Mouse (Mus musculus) stomach, embryonic 14.5 days (tissue): ENCODE measurements around the gene Dscam. TPM values are rescaled to one million over a fixed set of nuclear protein-coding genes. Genes with fewer than 3 reads are reported as not detected.
A peak's percentile ranks its signal among the peaks of the same experiment; 100 is the strongest.

Experiments
- ATAC-seq: fragments of 200-750 bp; cut with Nextera tagmentation; 2 replicates; pipeline ENCODE4 v1.8.0; 2017; ENCODE audit warnings: low read depth, moderate TSS enrichment; ENCODE audit not compliant: insufficient number of reproducible peaks, insufficient read depth, low FRiP score
- H3K27ac ChIP-seq: fragments of 300-500 bp; sonication (generic); 2 replicates; pipeline ENCODE4 v1.5.1; 2014; ENCODE audit warnings: mild to moderate bottlenecking, low read length, moderate library complexity, mixed read lengths
- H3K27me3 ChIP-seq: fragments of 300-500 bp; sonication (generic); 2 replicates; pipeline ENCODE4 v1.6.1; 2014; ENCODE audit warnings: low read length, control low read depth, mixed read lengths; ENCODE audit not compliant: control insufficient read depth, insufficient read depth
- H3K36me3 ChIP-seq: fragments of 300-500 bp; sonication (generic); 2 replicates; pipeline ENCODE4 v1.6.1; 2014; ENCODE audit warnings: mild to moderate bottlenecking, control low read depth, low read length, moderate library complexity, mixed read lengths; ENCODE audit not compliant: control insufficient read depth, insufficient read depth
- H3K4me1 ChIP-seq: fragments of 300-500 bp; sonication (generic); 2 replicates; pipeline ENCODE4 v1.6.1; 2014; ENCODE audit warnings: low read length, control low read depth, mixed read lengths; ENCODE audit not compliant: control insufficient read depth, insufficient read depth
- H3K4me2 ChIP-seq: fragments of 300-500 bp; sonication (generic); replicated peaks from 2 replicates; pipeline ENCODE4 v1.6.1; 2014; ENCODE audit warnings: low read depth, low read length, control low read depth
- H3K4me3 ChIP-seq: fragments of 300-500 bp; sonication (generic); 2 replicates; pipeline ENCODE4 v1.5.1; 2014; ENCODE audit warnings: low read depth, low read length, control low read depth
- H3K9ac ChIP-seq: fragments of 300-500 bp; sonication (generic); replicated peaks from 2 replicates; pipeline ENCODE4 v1.6.1; 2014; ENCODE audit warnings: low read depth, mild to moderate bottlenecking, control low read depth, low read length, moderate library complexity, mixed read lengths
- H3K9me3 ChIP-seq: fragments of 300-500 bp; sonication (generic); 2 replicates; pipeline ENCODE4 v1.6.1; 2016; ENCODE audit warnings: low read depth, low read length, control low read depth; ENCODE audit not compliant: control insufficient read depth
- WGBS: fragments of 180-500 bp; shearing (Covaris S2); extraction: QIAGEN DNeasy Blood & Tissue Kit; methylation state at CpG from one replicate; pipeline ENCODE4 v1.1.7; 2014; 5-methylcytosine and 5-hydroxymethylcytosine counted together
- polyA plus RNA-seq: library from polyadenylated mRNA; unstranded; fragments of >200 nt; fragmentation: Nextera tagmentation; extraction: Ambion mirVana; gene quantifications from 2 replicates; pipeline ENCODE4 v1.2.1, GENCODE M21; 2014

Gene Dscam
- polyA plus RNA-seq, 1 experiment from 2014 or later, result 0.30 TPM

DNA sequence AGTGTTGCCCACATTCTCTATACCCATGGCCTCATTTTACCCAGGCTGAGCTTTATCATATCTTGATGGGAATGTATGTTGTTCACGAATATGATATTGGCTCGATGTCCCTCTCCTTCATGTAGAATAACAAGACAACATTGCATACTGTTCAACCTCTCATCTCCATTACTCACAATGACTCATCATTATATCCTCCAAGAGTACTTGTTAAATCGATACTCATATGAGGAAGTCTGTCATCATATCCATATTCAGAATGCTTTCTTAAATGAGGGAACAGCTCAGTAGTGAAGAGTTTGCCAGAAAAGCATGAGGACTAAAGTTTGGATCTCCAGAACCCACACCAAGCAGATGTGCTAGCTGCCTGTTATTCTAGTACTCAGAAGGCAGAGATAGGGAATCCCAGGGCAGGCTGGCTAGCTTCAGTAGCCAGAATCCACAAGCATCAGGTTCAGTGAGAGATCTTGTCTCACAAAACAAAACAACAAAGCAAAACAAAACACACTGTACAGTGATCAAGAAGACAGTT lies 327.7 kb downstream of the Dscam start:
- Histone ChIP-seq H3K4me2 (no peak overlapping the region), H3K4me1 (no peaks in the 10 kb centered on the region), H3K27ac (no peak overlapping the region), H3K4me3 (no peak overlapping the region), H3K36me3 (no peaks in the 10 kb centered on the region), H3K9ac (no peak overlapping the region), H3K9me3 (no peaks in the 10 kb centered on the region), H3K27me3 (no peaks in the 10 kb centered on the region)
- no peak for ATAC-seq
- WGBS, result 95% methylated on average over 3 of the region's 3 CpGs

DNA sequence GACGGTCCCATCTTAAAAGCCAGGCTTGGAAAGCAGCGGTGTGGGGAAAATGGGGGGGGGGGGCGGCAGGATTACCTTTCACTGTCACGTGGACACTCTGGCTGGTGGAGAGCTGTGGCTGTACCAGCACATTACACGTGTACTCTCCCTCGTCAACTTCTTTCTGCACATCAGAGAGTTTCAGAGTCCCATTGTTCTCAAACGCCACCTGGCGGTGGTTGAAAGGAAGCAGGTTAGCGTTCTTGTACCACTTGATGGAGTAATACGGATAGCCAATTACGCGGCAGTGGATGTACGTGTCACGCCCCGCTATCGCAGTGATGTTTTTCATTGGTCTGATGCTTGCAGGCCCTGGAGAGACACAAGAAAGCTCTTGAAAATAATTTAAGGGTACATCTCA lies 350.9 kb downstream of the Dscam start:
- ATAC-seq, result peak; percentile 23; the same call in 1 of the 2 replicates
- H3K9ac ChIP-seq, result no peak overlapping the region
- no peak overlapping the region for H3K4me2 ChIP-seq
- no peak overlapping the region for H3K27ac ChIP-seq
- H3K36me3 ChIP-seq, result no peaks in the 10 kb centered on the region
- no peaks in the 10 kb centered on the region for H3K9me3 ChIP-seq
- no peaks in the 10 kb centered on the region for H3K4me1 ChIP-seq
- WGBS, result 30% methylated on average over 16 of the region's 16 CpGs
- H3K27me3 ChIP-seq, result no peaks in the 10 kb centered on the region
- H3K4me3 ChIP-seq, result no peak overlapping the region

DNA sequence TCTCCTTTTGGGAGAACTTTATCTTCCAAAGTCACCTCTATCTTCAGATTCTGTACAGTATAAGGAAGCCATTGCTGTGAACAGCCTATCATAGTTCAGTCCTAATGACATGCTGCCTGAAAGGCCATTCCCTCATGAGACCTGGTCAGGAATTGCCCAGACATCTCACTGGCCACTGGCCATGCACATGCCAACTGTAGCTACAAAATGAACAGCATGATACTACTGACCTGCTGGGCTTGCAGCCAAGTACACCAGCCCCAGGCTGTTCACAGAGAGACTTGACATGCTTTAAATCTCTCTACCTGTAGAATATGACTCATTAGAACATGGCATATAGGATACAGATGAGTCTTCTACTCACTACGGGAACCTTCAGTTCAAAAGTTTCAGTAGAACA lies 364.3 kb downstream of the Dscam start:
- H3K4me1 ChIP-seq, result no peaks in the 10 kb centered on the region
- ATAC-seq, result no peak
- 66% methylated on average over 1 of the region's 1 CpGs for WGBS

DNA sequence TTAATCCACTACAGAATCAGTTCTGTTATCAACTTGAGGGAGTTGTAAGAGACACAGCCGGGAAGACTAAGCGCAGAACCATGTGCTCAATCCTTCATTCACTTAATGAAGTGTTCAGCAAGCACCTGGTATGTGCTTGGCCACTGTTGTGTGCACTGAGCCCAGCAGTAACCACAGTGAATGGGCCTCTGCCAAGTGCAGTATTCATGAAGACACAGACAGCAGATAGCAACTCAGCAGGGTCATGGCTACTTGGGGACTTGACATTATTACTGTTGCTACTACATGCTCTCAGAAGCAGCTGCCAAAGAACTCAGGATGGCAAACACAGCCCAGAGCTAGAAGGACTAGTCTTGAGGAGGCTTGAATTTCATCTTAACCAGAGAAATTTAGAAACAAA lies 367.9 kb downstream of the Dscam start:
- Histone ChIP-seq H3K36me3 (no peaks in the 10 kb centered on the region), H3K4me3 (no peak overlapping the region), H3K9me3 (no peaks in the 10 kb centered on the region), H3K4me1 (no peaks in the 10 kb centered on the region), H3K27me3 (no peaks in the 10 kb centered on the region), H3K9ac (no peak overlapping the region), H3K4me2 (no peak overlapping the region), H3K27ac (no peak overlapping the region)
- ATAC-seq, result no peak
- WGBS, result 72% methylated on average over 2 of the region's 2 CpGs

More for the DNA sequence above, 364.3 kb downstream of the Dscam start:
- Histone ChIP-seq H3K27me3 (no peaks in the 10 kb centered on the region), H3K4me2 (no peak overlapping the region), H3K4me3 (no peak overlapping the region), H3K27ac (no peak overlapping the region), H3K36me3 (no peaks in the 10 kb centered on the region), H3K9me3 (no peaks in the 10 kb centered on the region), H3K9ac (no peak overlapping the region)

DNA sequence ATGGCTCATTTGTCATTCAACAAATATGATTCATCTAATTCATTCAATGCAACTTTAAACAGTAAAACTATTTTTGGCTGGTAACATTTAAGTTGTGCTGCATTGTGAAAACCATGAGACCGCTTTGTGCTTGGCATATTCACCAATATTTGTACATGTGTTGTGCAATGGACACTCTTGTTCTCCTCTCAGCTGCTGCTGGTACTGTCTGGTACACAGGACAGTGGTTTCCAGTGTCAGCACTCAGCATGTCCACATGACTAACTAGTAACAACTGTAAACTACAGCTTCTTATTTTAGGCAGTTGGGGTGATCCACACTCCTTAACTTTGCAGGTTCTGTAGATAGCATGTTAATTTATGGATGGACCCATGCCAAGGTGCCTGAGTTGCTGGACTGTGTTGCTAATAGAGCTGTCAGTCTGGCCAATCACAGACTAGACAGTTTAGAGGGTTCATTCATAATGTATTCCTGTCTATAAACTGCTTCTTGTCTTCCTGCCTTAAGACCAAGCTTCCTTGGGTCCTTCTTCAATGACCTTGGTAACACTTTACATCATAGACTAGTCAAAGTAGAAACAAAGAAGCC lies 368.8 kb downstream of the Dscam start:
- Histone ChIP-seq H3K36me3 (no peaks in the 10 kb centered on the region), H3K27ac (no peak overlapping the region), H3K9ac (no peak overlapping the region), H3K9me3 (no peaks in the 10 kb centered on the region), H3K27me3 (no peaks in the 10 kb centered on the region), H3K4me2 (no peak overlapping the region), H3K4me1 (no peaks in the 10 kb centered on the region), H3K4me3 (no peak overlapping the region)
- ATAC-seq, result no peak
- 97% methylated on average over 1 of the region's 1 CpGs for WGBS

DNA sequence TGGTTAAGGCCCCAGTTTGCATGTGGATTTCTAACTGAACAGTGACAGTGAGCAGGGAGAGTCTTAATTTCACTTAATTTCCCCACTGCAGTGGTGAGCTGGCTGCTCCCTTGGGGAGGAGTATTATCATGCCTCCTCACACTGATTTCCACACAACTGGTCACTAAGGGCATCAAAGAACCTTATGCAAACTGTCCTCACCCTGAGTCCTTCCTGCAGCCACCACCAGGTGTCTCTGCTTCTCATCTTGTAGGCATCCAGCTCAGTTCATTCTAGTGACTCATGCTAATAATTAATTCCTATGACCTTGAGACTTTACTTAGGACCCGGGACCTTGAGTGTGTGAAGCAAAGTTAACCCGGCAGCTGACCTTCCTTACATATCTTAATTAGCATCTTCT lies 375.1 kb downstream of the Dscam start:
- 32% methylated on average over 2 of the region's 2 CpGs for WGBS
- no peak overlapping the region for H3K9ac ChIP-seq
- no peaks in the 10 kb centered on the region for H3K36me3 ChIP-seq
- no peak overlapping the region for H3K4me2 ChIP-seq
- H3K4me1 ChIP-seq, result no peaks in the 10 kb centered on the region
- ATAC-seq, result no peak
- H3K4me3 ChIP-seq, result no peak overlapping the region
- no peaks in the 10 kb centered on the region for H3K9me3 ChIP-seq
- no peaks in the 10 kb centered on the region for H3K27me3 ChIP-seq
- H3K27ac ChIP-seq, result no peak overlapping the region

DNA sequence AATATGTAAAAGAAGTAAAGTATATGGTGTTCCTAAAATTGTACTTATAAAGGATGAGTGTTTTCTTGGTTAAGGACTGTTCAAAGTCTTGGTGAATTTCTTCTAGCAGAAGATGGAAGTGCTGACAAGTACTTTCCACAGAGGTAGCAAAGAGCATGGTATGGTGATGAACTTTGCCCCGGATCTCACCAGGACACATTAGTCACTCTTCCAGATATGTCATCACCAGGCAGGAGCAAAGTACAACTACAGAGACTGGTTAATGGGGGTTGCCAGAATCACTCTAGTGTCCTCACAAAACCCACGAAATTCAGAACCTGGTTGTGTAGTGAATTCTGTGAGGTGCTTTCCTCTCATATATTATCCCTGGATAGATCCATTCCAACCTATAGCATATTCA lies 379.2 kb downstream of the Dscam start:
- no peak for ATAC-seq
- no peaks in the 10 kb centered on the region for H3K27me3 ChIP-seq
- H3K4me3 ChIP-seq, result no peak overlapping the region
- H3K9me3 ChIP-seq, result no peaks in the 10 kb centered on the region
- 66% methylated on average over 2 of the region's 2 CpGs for WGBS
- H3K4me1 ChIP-seq, result no peaks in the 10 kb centered on the region
- H3K9ac ChIP-seq, result no peak overlapping the region
- no peaks in the 10 kb centered on the region for H3K36me3 ChIP-seq
- no peak overlapping the region for H3K27ac ChIP-seq
- no peak overlapping the region for H3K4me2 ChIP-seq

DNA sequence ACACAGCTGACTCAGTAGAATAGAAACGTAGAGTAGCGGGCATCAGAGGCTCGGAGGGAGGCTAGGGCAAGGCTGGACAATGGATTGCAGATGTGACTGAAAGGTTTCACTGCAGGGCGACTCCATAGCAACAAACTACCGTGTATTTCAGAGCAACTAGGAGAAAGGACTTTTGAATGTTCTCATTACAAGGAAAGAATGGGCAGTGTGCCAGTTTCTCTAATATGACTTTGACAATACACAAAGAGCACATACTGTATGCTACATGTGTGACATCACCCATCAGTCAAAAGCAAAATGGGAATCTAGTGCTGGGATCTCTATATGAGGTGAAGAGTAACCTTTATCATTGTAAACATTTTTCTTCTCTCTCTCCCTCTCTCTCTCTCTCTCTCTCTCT lies 382.3 kb downstream of the Dscam start:
- 65% methylated on average over 5 of the region's 5 CpGs for WGBS
- H3K27ac ChIP-seq, result no peak overlapping the region
- no peaks in the 10 kb centered on the region for H3K9me3 ChIP-seq
- H3K4me3 ChIP-seq, result no peak overlapping the region
- H3K4me1 ChIP-seq, result no peaks in the 10 kb centered on the region
- H3K27me3 ChIP-seq, result no peaks in the 10 kb centered on the region
- no peaks in the 10 kb centered on the region for H3K36me3 ChIP-seq
- ATAC-seq, result no peak
- H3K4me2 ChIP-seq, result no peak overlapping the region
- no peak overlapping the region for H3K9ac ChIP-seq

DNA sequence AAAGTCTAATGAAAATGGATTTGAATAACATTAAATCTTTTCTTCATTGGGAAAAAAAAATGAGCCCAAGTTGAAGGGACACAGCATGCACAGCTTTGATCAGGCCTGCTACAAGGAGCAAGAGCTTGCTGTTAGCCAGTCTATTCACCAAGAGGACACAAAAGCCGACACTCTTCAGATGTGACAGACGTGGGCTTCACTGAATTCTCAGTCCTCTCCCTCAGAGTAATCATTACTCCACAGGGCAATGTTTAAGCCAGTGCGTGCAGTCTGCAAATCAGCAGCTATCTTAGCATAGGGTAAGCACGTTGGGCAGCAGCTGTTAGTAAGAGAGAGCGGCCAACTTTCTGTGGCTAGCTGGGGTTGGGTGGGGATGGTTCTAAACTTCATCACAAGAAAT lies 391.5 kb downstream of the Dscam start:
- no peak for ATAC-seq
- WGBS, result 59% methylated on average over 5 of the region's 5 CpGs
- no peak overlapping the region for H3K4me3 ChIP-seq
- no peaks in the 10 kb centered on the region for H3K9me3 ChIP-seq
- H3K4me1 ChIP-seq, result no peaks in the 10 kb centered on the region
- H3K36me3 ChIP-seq, result no peaks in the 10 kb centered on the region
- H3K27me3 ChIP-seq, result no peaks in the 10 kb centered on the region
- H3K4me2 ChIP-seq, result no peak overlapping the region
- H3K27ac ChIP-seq, result no peak overlapping the region
- H3K9ac ChIP-seq, result no peak overlapping the region
